Mouse (Mus musculus): Measurements from ENCODE around the gene Cers2. TPM values are rescaled to one million over a fixed set of nuclear protein-coding genes. Genes with fewer than 3 reads are reported as not detected.

Gene Cers2
- polyA plus RNA-seq, 1 experiment from 2014 or later: 148 TPM

DNA sequence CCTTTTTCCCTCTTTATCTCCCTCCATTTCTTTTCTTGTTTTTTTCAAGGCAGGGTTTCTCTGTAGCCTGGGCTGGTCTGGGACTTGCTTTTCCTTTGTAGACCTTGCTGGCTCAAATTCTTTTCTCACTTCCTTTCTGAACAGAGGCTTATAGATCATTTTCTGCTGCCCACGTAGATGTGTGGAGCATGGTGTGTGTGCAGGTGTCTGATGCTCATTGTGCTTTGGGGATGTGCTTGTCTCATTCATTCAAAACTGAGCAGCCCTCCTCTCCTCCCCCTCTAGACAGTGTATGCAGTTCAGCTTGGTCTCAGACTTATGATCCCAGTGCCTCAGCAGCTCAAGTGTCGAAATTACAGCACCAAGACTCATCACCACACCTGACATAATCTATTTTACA, 4.5 kb downstream of the Cers2 start:
- H3K4me2 ChIP-seq (ENCODE audit: low read depth, low read length): no peak overlapping the region
- 31% methylated on average over 2 of the region's 2 CpGs for WGBS

DNA sequence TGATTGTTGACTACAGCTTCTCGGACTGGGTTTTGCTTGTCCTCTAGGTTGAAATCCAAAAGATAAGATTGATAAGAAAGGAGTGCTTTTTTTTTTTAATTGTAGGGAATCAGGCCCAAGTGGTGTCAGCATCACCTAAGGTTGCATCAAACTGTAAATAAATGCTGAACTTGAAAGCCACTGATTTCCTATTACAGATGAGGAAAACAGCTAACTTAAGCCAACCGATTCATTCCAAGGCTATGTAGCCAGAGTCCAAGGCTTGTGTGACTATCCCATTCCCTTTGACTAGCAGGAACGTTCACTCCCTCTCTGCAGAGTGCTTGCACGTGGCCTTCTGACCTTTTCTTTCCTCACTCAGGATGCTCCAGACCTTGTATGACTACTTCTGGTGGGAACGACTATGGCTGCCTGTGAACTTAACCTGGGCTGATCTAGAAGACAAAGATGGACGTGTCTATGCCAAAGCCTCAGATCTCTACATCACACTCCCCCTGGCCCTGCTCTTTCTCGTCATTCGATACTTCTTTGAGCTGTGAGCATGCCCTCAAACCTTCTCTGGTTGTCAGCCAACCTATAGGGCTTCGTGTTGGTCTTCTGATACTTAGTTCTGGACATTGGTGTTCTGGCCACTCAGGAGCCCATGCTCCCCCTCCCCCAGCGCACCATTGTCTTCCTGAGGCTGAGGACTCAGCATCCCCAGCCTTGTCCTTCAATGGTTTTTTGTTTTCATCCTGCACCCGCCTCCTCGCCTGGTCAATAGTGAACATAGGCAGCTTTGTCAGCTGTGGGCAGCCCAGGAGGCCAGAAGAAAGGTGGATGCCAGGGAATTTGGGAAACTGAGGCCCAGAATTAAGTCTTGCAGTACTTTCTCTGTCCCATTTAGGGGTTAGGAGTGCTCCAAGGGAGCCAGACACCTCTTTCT, 5.4 kb downstream of the Cers2 start:
- Histone ChIP-seq H3K27ac (ENCODE audit: low read length) (no peak overlapping the region), H3K27me3 (ENCODE audit: control insufficient read depth, insufficient read depth, low read length) (no peaks in the 10 kb centered on the region), H3K9me3 (replicated peaks; ENCODE audit: control insufficient read depth, low read length) (no peaks in the 10 kb centered on the region), H3K4me2 (ENCODE audit: low read depth, low read length) (no peak overlapping the region), H3K9ac (ENCODE audit: low read length) (no peak overlapping the region), H3K36me3 (ENCODE audit: control insufficient read depth, insufficient read depth, low read length) (peaks cover 21% of the 10 kb centered on the region), H3K4me3 (replicated peaks; ENCODE audit: low read length) (no peak overlapping the region), H3K4me1 (ENCODE audit: control insufficient read depth, insufficient read depth, low read length) (peaks cover 24% of the 10 kb centered on the region)
- no peak for ATAC-seq (ENCODE audit: insufficient read depth, low FRiP score)
- WGBS: 70% methylated on average over 12 of the region's 12 CpGs

More for the DNA sequence above, 4.5 kb downstream of the Cers2 start:
- peaks cover 15% of the 10 kb centered on the region; the same call in 1 of the 2 replicates for H3K36me3 ChIP-seq (ENCODE audit: control insufficient read depth, insufficient read depth, low read length)
- H3K9ac ChIP-seq (ENCODE audit: low read length): no peak overlapping the region
- no peaks in the 10 kb centered on the region for H3K9me3 ChIP-seq (replicated peaks; ENCODE audit: control insufficient read depth, low read length)
- H3K4me1 ChIP-seq (ENCODE audit: control insufficient read depth, insufficient read depth, low read length): peaks cover 24% of the 10 kb centered on the region
- H3K27me3 ChIP-seq (ENCODE audit: control insufficient read depth, insufficient read depth, low read length): no peaks in the 10 kb centered on the region
- H3K27ac ChIP-seq (ENCODE audit: low read length): no peak overlapping the region
- ATAC-seq (ENCODE audit: insufficient read depth, low FRiP score): no peak
- H3K4me3 ChIP-seq (replicated peaks; ENCODE audit: low read length): no peak overlapping the region

DNA sequence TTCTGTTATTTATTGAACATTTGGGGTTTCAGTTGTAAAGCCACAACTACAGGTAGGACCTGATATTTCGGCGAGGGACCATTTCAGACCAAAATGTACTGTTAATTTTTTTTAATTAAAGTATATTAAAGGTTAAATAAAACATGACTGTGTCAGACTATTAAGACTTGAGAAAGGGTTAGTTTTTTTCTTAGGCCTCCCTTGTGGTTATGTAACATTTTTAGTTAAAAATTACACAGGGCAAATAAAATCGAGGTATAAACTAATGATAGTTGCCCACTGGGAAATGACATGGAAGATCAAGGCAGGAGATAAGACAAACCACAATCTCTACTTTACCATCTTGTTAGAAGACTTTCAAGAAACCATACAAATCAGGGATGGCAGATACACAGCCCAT, 8.8 kb downstream of the Cers2 start:
- 83% methylated on average over 3 of the region's 3 CpGs for WGBS

DNA sequence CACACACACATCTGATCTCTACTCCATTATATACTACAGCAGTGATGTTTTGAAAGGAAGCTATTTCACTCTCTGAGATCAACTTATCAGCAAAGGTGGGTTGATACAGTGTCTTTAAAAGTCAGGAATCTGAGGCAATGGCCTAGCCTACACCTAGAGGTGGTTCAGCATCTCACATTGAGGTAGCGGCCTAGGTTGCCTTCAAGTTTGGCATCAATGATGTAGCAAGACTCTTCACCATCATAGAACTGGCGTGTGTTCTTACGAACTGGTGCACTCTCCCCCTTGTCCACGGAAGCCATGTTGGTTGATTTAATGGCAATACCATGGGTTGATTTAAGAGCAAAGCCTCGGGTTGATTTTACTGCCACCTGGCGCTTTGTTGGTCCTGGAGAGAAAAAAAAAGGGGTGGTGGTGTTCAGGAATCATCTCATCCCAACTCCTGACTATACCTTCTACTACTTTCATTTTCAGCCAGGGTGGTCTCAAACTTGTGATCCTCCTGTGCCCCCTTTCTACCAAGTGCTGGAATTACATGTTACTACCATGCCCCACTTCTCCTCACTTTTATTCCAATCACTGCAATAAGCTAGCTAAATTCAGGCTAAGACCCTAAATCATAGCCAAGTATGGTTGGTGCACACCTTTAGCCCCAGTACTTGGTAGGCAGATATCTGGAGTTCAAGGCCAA, 10.0 kb downstream of the Cers2 start:
- Histone ChIP-seq H3K9ac (ENCODE audit: low read length) (no peak overlapping the region), H3K4me1 (ENCODE audit: control insufficient read depth, insufficient read depth, low read length) (no peaks in the 10 kb centered on the region), H3K4me2 (ENCODE audit: low read depth, low read length) (no peak overlapping the region), H3K4me3 (replicated peaks; ENCODE audit: low read length) (no peak overlapping the region), H3K36me3 (ENCODE audit: control insufficient read depth, insufficient read depth, low read length) (peaks cover 39% of the 10 kb centered on the region), H3K27ac (ENCODE audit: low read length) (no peak overlapping the region), H3K9me3 (replicated peaks; ENCODE audit: control insufficient read depth, low read length) (no peaks in the 10 kb centered on the region), H3K27me3 (ENCODE audit: control insufficient read depth, insufficient read depth, low read length) (no peaks in the 10 kb centered on the region)
- ATAC-seq (ENCODE audit: insufficient read depth, low FRiP score): no peak
- 89% methylated on average over 6 of the region's 6 CpGs for WGBS

More for the DNA sequence above, 8.8 kb downstream of the Cers2 start:
- peaks cover 39% of the 10 kb centered on the region for H3K36me3 ChIP-seq (ENCODE audit: control insufficient read depth, insufficient read depth, low read length)
- ATAC-seq (ENCODE audit: insufficient read depth, low FRiP score): no peak
- no peaks in the 10 kb centered on the region for H3K9me3 ChIP-seq (replicated peaks; ENCODE audit: control insufficient read depth, low read length)
- H3K4me2 ChIP-seq (ENCODE audit: low read depth, low read length): no peak overlapping the region
- H3K9ac ChIP-seq (ENCODE audit: low read length): no peak overlapping the region
- H3K4me3 ChIP-seq (replicated peaks; ENCODE audit: low read length): no peak overlapping the region
- H3K27me3 ChIP-seq (ENCODE audit: control insufficient read depth, insufficient read depth, low read length): no peaks in the 10 kb centered on the region
- H3K4me1 ChIP-seq (ENCODE audit: control insufficient read depth, insufficient read depth, low read length): peaks cover 5% of the 10 kb centered on the region; the same call in 1 of the 2 replicates
- H3K27ac ChIP-seq (ENCODE audit: low read length): no peak overlapping the region

DNA sequence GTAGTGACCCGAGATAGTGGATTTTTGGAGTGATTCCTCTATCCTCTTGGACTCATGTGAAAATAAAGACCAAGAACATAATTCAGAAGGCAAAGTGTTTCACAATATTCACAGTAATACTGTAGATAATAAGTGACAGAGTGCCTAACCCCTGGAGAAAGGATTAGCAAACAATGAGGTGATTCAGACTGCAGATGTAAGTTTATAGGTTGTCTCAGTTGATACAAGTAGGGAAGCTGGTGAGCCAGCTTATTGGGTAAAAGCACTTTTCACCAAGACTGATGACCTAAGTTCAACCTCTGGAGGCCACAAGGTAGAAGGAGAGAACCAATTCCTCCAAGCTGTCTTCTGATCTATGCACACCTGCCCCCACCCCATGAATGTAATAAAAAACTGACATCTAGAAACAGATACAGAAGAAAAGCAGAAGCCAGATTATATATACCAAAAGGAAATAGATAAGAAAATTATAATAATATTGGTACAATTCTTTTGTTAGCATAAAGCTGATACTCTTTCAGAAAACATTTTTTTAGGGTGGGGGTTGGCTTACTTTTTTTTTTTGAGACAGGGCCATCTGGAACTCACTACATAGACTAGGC, 14.3 kb downstream of the Cers2 start:
- ATAC-seq (ENCODE audit: insufficient read depth, low FRiP score): no peak
- peaks cover 35% of the 10 kb centered on the region for H3K36me3 ChIP-seq (ENCODE audit: control insufficient read depth, insufficient read depth, low read length)
- WGBS: 83% methylated on average over 1 of the region's 1 CpGs
- no peak overlapping the region for H3K4me2 ChIP-seq (ENCODE audit: low read depth, low read length)
- no peaks in the 10 kb centered on the region for H3K27me3 ChIP-seq (ENCODE audit: control insufficient read depth, insufficient read depth, low read length)
- no peaks in the 10 kb centered on the region for H3K4me1 ChIP-seq (ENCODE audit: control insufficient read depth, insufficient read depth, low read length)
- no peak overlapping the region for H3K9ac ChIP-seq (ENCODE audit: low read length)
- H3K4me3 ChIP-seq (replicated peaks; ENCODE audit: low read length): no peak overlapping the region
- no peaks in the 10 kb centered on the region for H3K9me3 ChIP-seq (replicated peaks; ENCODE audit: control insufficient read depth, low read length)
- no peak overlapping the region for H3K27ac ChIP-seq (ENCODE audit: low read length)

DNA sequence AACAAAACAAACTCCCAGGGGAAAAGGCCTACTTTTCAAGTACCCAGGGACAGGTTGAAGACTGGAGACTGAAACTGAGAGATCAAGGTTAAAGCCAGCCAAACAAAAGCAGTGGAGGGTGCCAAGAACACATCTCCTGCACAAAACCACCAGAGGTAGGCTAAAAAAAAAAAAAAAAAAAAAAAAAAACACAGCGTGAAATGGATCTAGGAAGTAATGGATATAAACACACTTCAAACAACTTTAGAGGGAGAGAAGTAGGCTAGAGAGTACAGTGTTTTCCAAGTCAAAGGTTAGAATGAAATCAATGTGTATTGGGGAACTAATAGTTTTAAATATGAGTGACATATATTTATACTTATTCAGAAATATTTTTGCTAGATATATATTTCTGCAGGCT, 16.9 kb downstream of the Cers2 start:
- H3K36me3 ChIP-seq (ENCODE audit: control insufficient read depth, insufficient read depth, low read length): peaks cover 24% of the 10 kb centered on the region
- no peak overlapping the region for H3K4me2 ChIP-seq (ENCODE audit: low read depth, low read length)
- H3K27ac ChIP-seq (ENCODE audit: low read length): no peak overlapping the region
- H3K27me3 ChIP-seq (ENCODE audit: control insufficient read depth, insufficient read depth, low read length): no peaks in the 10 kb centered on the region
- no peak overlapping the region for H3K4me3 ChIP-seq (replicated peaks; ENCODE audit: low read length)
- H3K9ac ChIP-seq (ENCODE audit: low read length): no peak overlapping the region
- 56% methylated on average over 1 of the region's 1 CpGs for WGBS
- no peak for ATAC-seq (ENCODE audit: insufficient read depth, low FRiP score)
- no peaks in the 10 kb centered on the region for H3K9me3 ChIP-seq (replicated peaks; ENCODE audit: control insufficient read depth, low read length)
- no peaks in the 10 kb centered on the region for H3K4me1 ChIP-seq (ENCODE audit: control insufficient read depth, insufficient read depth, low read length)

DNA sequence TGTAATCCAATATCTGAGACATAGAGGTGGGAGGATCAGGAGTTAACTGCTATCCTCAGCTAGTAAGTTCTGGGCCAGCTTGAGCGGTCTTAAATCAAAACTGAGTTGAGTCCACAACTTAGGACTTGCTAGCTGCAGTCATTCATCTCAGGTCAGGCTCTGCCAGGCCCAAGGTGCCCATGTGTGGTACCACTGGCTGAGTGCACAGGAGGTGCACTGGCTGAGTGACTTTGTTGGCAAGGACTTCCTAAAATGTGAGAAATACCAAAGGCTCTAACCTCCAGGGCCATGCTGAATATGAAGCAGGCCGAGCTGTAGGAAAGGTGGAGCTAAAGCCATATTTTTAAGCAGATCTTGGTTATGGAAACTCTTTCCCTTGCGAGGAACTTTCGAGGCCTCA, 22.8 kb downstream of the Cers2 start:
- Histone ChIP-seq H3K9ac (ENCODE audit: low read length) (no peak overlapping the region), H3K27ac (ENCODE audit: low read length) (no peak overlapping the region), H3K9me3 (replicated peaks; ENCODE audit: control insufficient read depth, low read length) (no peaks in the 10 kb centered on the region), H3K36me3 (ENCODE audit: control insufficient read depth, insufficient read depth, low read length) (peaks cover 49% of the 10 kb centered on the region), H3K4me3 (replicated peaks; ENCODE audit: low read length) (no peak overlapping the region), H3K27me3 (ENCODE audit: control insufficient read depth, insufficient read depth, low read length) (no peaks in the 10 kb centered on the region), H3K4me1 (ENCODE audit: control insufficient read depth, insufficient read depth, low read length) (no peaks in the 10 kb centered on the region), H3K4me2 (ENCODE audit: low read depth, low read length) (no peak overlapping the region)
- 96% methylated on average over 4 of the region's 4 CpGs for WGBS
- no peak for ATAC-seq (ENCODE audit: insufficient read depth, low FRiP score)

DNA sequence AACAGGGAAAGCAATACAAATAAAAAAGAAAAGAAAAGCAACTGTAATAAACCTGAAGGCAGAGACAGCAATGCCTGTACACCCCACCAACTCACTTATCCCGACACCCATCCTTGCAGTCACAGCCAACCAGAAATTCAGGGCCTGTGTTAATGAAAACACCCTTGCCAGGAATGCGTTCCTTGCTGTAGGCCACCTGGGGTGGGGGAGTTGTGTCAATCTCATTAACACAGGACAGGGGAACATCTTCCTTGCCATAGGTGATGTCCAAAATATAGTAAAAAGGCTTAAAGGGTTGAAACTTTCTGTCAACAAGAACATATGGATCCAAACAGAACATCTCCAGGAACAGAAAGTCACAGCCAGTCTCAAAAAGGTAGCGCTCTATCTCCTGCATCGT, 23.7 kb downstream of the Cers2 start:
- Histone ChIP-seq H3K27ac (ENCODE audit: low read length) (no peak overlapping the region), H3K9ac (ENCODE audit: low read length) (no peak overlapping the region), H3K4me2 (ENCODE audit: low read depth, low read length) (no peak overlapping the region), H3K9me3 (replicated peaks; ENCODE audit: control insufficient read depth, low read length) (no peaks in the 10 kb centered on the region), H3K27me3 (ENCODE audit: control insufficient read depth, insufficient read depth, low read length) (no peaks in the 10 kb centered on the region), H3K36me3 (ENCODE audit: control insufficient read depth, insufficient read depth, low read length) (peaks cover 46% of the 10 kb centered on the region), H3K4me1 (ENCODE audit: control insufficient read depth, insufficient read depth, low read length) (no peaks in the 10 kb centered on the region), H3K4me3 (replicated peaks; ENCODE audit: low read length) (no peak overlapping the region)
- WGBS: 94% methylated on average over 4 of the region's 4 CpGs
- ATAC-seq (ENCODE audit: insufficient read depth, low FRiP score): no peak

Measured in stomach, embryonic 16.5 days (tissue).